Mouse (Mus musculus): ENCODE data around the gene Zic4.

Gene Zic4

GRCm38 (mm10) chr9:91361856-91362601 lies at the start of gene Zic4:
Zic4 (plus strand) TSS chr9:91362413.
- DNase-seq, result peak; percentile 59

- peak; percentile 88 for DNase-seq
Observed at GRCm38 (mm10) chr9:91347591-91347990, 14.6 kb upstream of the Zic4 start.

- DNase-seq, result peak; percentile 57
Observed at GRCm38 (mm10) chr9:91348746-91349145, 13.5 kb upstream of the Zic4 start.

- peak; percentile 75 for DNase-seq
Observed at GRCm38 (mm10) chr9:91350211-91350791, 11.9 kb upstream of the Zic4 start.

GRCm38 (mm10) chr9:91350861-91351291 lies 11.3 kb upstream of the Zic4 start:
- peak; percentile 75 for DNase-seq

GRCm38 (mm10) chr9:91351361-91351760 lies 10.9 kb upstream of the Zic4 start:
- peak; percentile 63 for DNase-seq

- peak; percentile 74 for DNase-seq
Observed at GRCm38 (mm10) chr9:91351961-91352411, 10.2 kb upstream of the Zic4 start.

GRCm38 (mm10) chr9:91352786-91353185 lies 9.4 kb upstream of the Zic4 start:
- DNase-seq, result peak; percentile 76

GRCm38 (mm10) chr9:91353551-91354433 lies 8.4 kb upstream of the Zic4 start:
- peak; percentile 72 for DNase-seq

- peak; percentile 74 for DNase-seq
Observed at GRCm38 (mm10) chr9:91354434-91355269, 7.6 kb upstream of the Zic4 start.

GRCm38 (mm10) chr9:91355270-91355589 lies 7.0 kb upstream of the Zic4 start:
- DNase-seq, result no peak

GRCm38 (mm10) chr9:91355629-91356352 lies 6.4 kb upstream of the Zic4 start:
- DNase-seq, result peak; percentile 96

- peak; percentile 62 for DNase-seq
Observed at GRCm38 (mm10) chr9:91356353-91356740, 5.9 kb upstream of the Zic4 start.

GRCm38 (mm10) chr9:91357321-91357720 lies 4.9 kb upstream of the Zic4 start:
- peak; percentile 39 for DNase-seq

GRCm38 (mm10) chr9:91358851-91359687 lies 3.1 kb upstream of the Zic4 start:
- DNase-seq, result peak; percentile 43

- peak; percentile 61 for DNase-seq
Observed at GRCm38 (mm10) chr9:91360151-91361032, 1.8 kb upstream of the Zic4 start.

GRCm38 (mm10) chr9:91361033-91361855 lies 969 bp upstream of the Zic4 start:
- DNase-seq, result peak; percentile 58

GRCm38 (mm10) chr9:91363011-91363730 lies 958 bp downstream of the Zic4 start:
- DNase-seq, result peak; percentile 65
